Mouse (Mus musculus) olfactory bulb, adult 2 months (tissue): ENCODE results near the gene Dnph1. TPM values are rescaled to one million over a fixed set of nuclear protein-coding genes. Genes with fewer than 3 reads are reported as not detected.

ENCODE experiments used
- H3K27ac ChIP-seq: fragments of 200-500 bp; 2 replicates; pipeline ENCODE4 v1.5.1; 2012; ENCODE audit warnings: low read depth, low read length; ENCODE audit not compliant: insufficient read depth
- H3K4me1 ChIP-seq: fragments of 200-500 bp; 2 replicates; pipeline ENCODE4 v1.6.1; 2012; ENCODE audit warnings: low read length; ENCODE audit not compliant: control insufficient read depth, insufficient read depth
- H3K4me3 ChIP-seq: fragments of 200-500 bp; 2 replicates; pipeline ENCODE4 v1.5.1; 2012; ENCODE audit warnings: mild to moderate bottlenecking, low read depth, low read length, moderate library complexity; ENCODE audit not compliant: insufficient read depth
- CTCF ChIP-seq: fragments of 200-500 bp; IDR thresholded peaks from 2 replicates; pipeline ENCODE4 v1.5.1; 2012; ENCODE audit warnings: low read depth, mild to moderate bottlenecking, low read length, moderate library complexity; ENCODE audit not compliant: insufficient read depth
- POLR2A ChIP-seq: fragments of 200-500 bp; IDR thresholded peaks from 2 replicates; pipeline ENCODE4 v1.6.1; 2012; ENCODE audit warnings: mild to moderate bottlenecking, low read depth, low read length, moderate library complexity; ENCODE audit not compliant: insufficient read depth
- WGBS: fragments of 180-500 bp; shearing (Covaris S2); methylation state at CpG from one replicate; pipeline ENCODE4 v1.1.7; 2018; 5-methylcytosine and 5-hydroxymethylcytosine counted together
- polyA plus RNA-seq: library from polyadenylated mRNA; stranded (reverse); fragments of >200 nt; gene quantifications from 2 replicates; pipeline ENCODE4 v1.2.4, GENCODE M21; 2012; ENCODE audit warnings: low replicate concordance; ENCODE audit not compliant: missing spikeins, insufficient read depth, insufficient read length

Dnph1 gene
- polyA plus RNA-seq, 1 experiment = not detected

DNA sequence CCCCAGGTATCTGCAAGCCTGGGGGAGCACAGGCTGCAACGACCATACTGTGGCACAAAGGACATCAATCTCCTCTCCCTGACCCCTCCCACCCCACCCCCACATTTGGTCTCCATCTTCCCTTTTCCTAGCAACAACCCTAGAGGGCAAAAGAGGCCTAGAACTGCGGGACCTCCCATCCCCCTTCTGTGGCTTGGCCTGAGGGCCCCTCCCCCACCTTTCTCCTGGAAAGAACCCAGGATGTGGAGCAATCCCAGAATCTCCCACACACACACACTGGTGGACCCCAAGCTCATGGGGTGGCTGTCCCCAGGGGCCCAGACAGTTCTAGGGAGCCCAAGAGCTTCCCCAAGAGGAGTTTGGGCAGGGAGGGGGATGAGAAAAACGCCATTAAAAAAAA lies 51.4 kb downstream of the Dnph1 start:
- WGBS = 33% methylated on average over 3 of the region's 3 CpGs
- TF ChIP-seq CTCF (no peak), POLR2A (no peak)
- Histone ChIP-seq H3K4me1 (peaks cover 26% of the 10 kb centered on the region), H3K4me3 (no peak overlapping the region), H3K27ac (no peak overlapping the region)

DNA sequence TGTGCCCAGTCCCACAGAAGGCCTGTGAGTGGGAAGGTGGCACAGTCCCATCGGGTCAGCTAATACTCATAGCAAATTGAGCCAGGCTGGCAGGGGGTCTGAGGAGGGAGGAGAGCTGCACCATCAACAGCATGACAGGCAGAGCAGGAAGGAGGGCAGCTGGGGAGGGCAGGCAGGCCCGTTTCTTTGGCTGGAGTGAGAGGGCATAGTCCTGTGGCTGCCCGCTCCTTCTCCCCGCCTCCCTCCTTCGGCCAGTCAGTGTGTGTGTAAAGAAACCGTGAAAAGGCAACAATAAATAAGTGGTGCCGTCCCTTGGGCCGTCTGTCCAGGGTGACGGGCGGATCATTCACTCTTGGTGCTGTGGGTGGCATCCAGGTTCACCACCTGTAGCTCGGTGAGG lies 52.2 kb downstream of the Dnph1 start:
- WGBS = 58% methylated on average over 11 of the region's 11 CpGs
- H3K4me3 ChIP-seq = no peak overlapping the region
- TF ChIP-seq CTCF (no peak), POLR2A (no peak)
- no peak overlapping the region for H3K27ac ChIP-seq
- H3K4me1 ChIP-seq = peaks cover 28% of the 10 kb centered on the region

GRCm38 (mm10) chr17:46549193-46549592 lies 52.7 kb downstream of the Dnph1 start:
- Histone ChIP-seq H3K4me1 (peaks cover 28% of the 10 kb centered on the region), H3K4me3 (no peak overlapping the region), H3K27ac (no peak overlapping the region)
- 34% methylated on average over 8 of the region's 8 CpGs for WGBS
- TF ChIP-seq CTCF = peak; percentile 42; the same call in 1 of the 2 replicates
- no peak for TF ChIP-seq POLR2A

Other genes with a start within 250 kb of the Dnph1 start
- not detected in 2 replicates for gene Polr1c, start 248.7 kb upstream of the Dnph1 start, polyA plus RNA-seq
- gene Yipf3, start 248.6 kb upstream of the Dnph1 start, polyA plus RNA-seq = not detected in 2 replicates
- gene Lrrc73, start 243.2 kb upstream of the Dnph1 start, polyA plus RNA-seq = not detected in 2 replicates
- gene Tjap1, start 213.7 kb upstream of the Dnph1 start, polyA plus RNA-seq = not detected in 2 replicates
- gene Dlk2, start 199.3 kb upstream of the Dnph1 start, polyA plus RNA-seq = not detected in 2 replicates
- not detected in 2 replicates for gene Abcc10, start 168.4 kb upstream of the Dnph1 start, polyA plus RNA-seq
- gene Zfp318, start 113.0 kb upstream of the Dnph1 start, polyA plus RNA-seq = not detected in 2 replicates
- gene Crip3, start 67.8 kb upstream of the Dnph1 start, polyA plus RNA-seq = not detected in 2 replicates
- gene Slc22a7, start 58.3 kb upstream of the Dnph1 start, polyA plus RNA-seq = not detected in 2 replicates
- not detected in 2 replicates for gene Ttbk1, start 9.0 kb upstream of the Dnph1 start, polyA plus RNA-seq
- not detected in 2 replicates for gene Cul9, start 49.7 kb downstream of the Dnph1 start, polyA plus RNA-seq
- not detected in 2 replicates for gene Srf, start 59.5 kb downstream of the Dnph1 start, polyA plus RNA-seq
- gene Ptk7, start 132.8 kb downstream of the Dnph1 start, polyA plus RNA-seq = not detected in 2 replicates
- not detected in 2 replicates for gene Klc4, start 149.3 kb downstream of the Dnph1 start, polyA plus RNA-seq
- not detected in 2 replicates for gene Mrpl2, start 149.5 kb downstream of the Dnph1 start, polyA plus RNA-seq
- gene Cul7, start 153.6 kb downstream of the Dnph1 start, polyA plus RNA-seq = not detected in 2 replicates
- not detected in 2 replicates for gene Rrp36, start 177.6 kb downstream of the Dnph1 start, polyA plus RNA-seq
- gene Mea1, start 182.1 kb downstream of the Dnph1 start, polyA plus RNA-seq = not detected in 2 replicates
- gene Klhdc3, start 184.2 kb downstream of the Dnph1 start, polyA plus RNA-seq = not detected in 2 replicates
- gene Ppp2r5d, start 208.4 kb downstream of the Dnph1 start, polyA plus RNA-seq = 293 TPM in 1 of 2 replicates, not detected in the other
- gene Pex6, start 214.8 kb downstream of the Dnph1 start, polyA plus RNA-seq = not detected in 2 replicates
- gene Gnmt, start 232.5 kb downstream of the Dnph1 start, polyA plus RNA-seq = not detected in 2 replicates